Mouse (Mus musculus): ENCODE data around the gene Rad23a. TPM values are rescaled to one million over a fixed set of nuclear protein-coding genes. Genes with fewer than 3 reads are reported as not detected.
"Not testable (repeated sequence)": the region's sequence is repeated elsewhere in the genome, so short reads cannot be mapped to it uniquely, and the experiment has no call there.

The Rad23a gene
- polyA plus RNA-seq, 1 experiment, result not detected

- H3K4me3 ChIP-seq (ENCODE audit: insufficient read depth, low read depth, low read length), result no peak overlapping the region
- H3K27ac ChIP-seq (ENCODE audit: insufficient read depth, low read depth, low read length), result no peak overlapping the region
- TF ChIP-seq POLR2A (IDR thresholded peaks at IDR 0.05; ENCODE audit: insufficient read depth, low read depth, low read length) (no peak), CTCF (IDR thresholded peaks at IDR 0.05; ENCODE audit: insufficient read depth, low read depth, low read length) (no peak)
- H3K4me1 ChIP-seq (ENCODE audit: control insufficient read depth, insufficient read depth, low read length), result peaks cover 2% of the 10 kb centered on the region; the same call in 1 of the 2 replicates
- WGBS, result 34% methylated on average over 10 of the region's 10 CpGs
These were observed 5.3 kb downstream of the Rad23a start for GRCm38 (mm10) chr8:84834866-84835855.

GRCm38 (mm10) chr8:84834002-84834865 is 6.2 kb downstream of the Rad23a start:
- TF ChIP-seq POLR2A (IDR thresholded peaks at IDR 0.05; ENCODE audit: insufficient read depth, low read depth, low read length) (no peak), CTCF (IDR thresholded peaks at IDR 0.05; ENCODE audit: insufficient read depth, low read depth, low read length) (no peak)
- no peak overlapping the region for H3K27ac ChIP-seq (ENCODE audit: insufficient read depth, low read depth, low read length)
- H3K4me3 ChIP-seq (ENCODE audit: insufficient read depth, low read depth, low read length), result no peak overlapping the region
- WGBS, result 70% methylated on average over 19 of the region's 19 CpGs
- H3K4me1 ChIP-seq (ENCODE audit: control insufficient read depth, insufficient read depth, low read length), result peaks cover 2% of the 10 kb centered on the region; the same call in 1 of the 2 replicates

- Histone ChIP-seq H3K27ac (ENCODE audit: insufficient read depth, low read depth, low read length) (no peak overlapping the region), H3K4me1 (ENCODE audit: control insufficient read depth, insufficient read depth, low read length) (peaks cover 2% of the 10 kb centered on the region; the same call in 1 of the 2 replicates), H3K4me3 (ENCODE audit: insufficient read depth, low read depth, low read length) (peak overlapping the region; percentile 79)
- TF ChIP-seq POLR2A (IDR thresholded peaks at IDR 0.05; ENCODE audit: insufficient read depth, low read depth, low read length), result no peak
- no peak for TF ChIP-seq CTCF (IDR thresholded peaks at IDR 0.05; ENCODE audit: insufficient read depth, low read depth, low read length)
- WGBS, result 57% methylated on average over 10 of the region's 10 CpGs
These were observed 7.4 kb downstream of the Rad23a start for GRCm38 (mm10) chr8:84832759-84833742.

- TF ChIP-seq POLR2A (IDR thresholded peaks at IDR 0.05; ENCODE audit: insufficient read depth, low read depth, low read length), result peak; percentile 92
- no peak for TF ChIP-seq CTCF (IDR thresholded peaks at IDR 0.05; ENCODE audit: insufficient read depth, low read depth, low read length)
- Histone ChIP-seq H3K4me3 (ENCODE audit: insufficient read depth, low read depth, low read length) (peak overlapping the region; percentile 79), H3K4me1 (ENCODE audit: control insufficient read depth, insufficient read depth, low read length) (peaks cover 2% of the 10 kb centered on the region; the same call in 1 of the 2 replicates), H3K27ac (ENCODE audit: insufficient read depth, low read depth, low read length) (peak overlapping the region; percentile 80)
- 1% methylated on average over 59 of the region's 59 CpGs for WGBS
These were observed 8.3 kb downstream of the Rad23a start for GRCm38 (mm10) chr8:84832034-84832717.

GRCm38 (mm10) chr8:84831490-84831889 is 9.0 kb downstream of the Rad23a start, which contains the start of gene Gadd45gip1:
Gadd45gip1 (plus strand) TSS chr8:84831522.
- Histone ChIP-seq H3K4me3 (ENCODE audit: insufficient read depth, low read depth, low read length) (peak within 1 kb of the TSS; percentile 79), H3K27ac (ENCODE audit: insufficient read depth, low read depth, low read length) (peak within 1 kb of the TSS; percentile 80), H3K4me1 (ENCODE audit: control insufficient read depth, insufficient read depth, low read length) (peaks cover 2% of the 10 kb centered on the region; the same call in 1 of the 2 replicates)
- TF ChIP-seq CTCF (IDR thresholded peaks at IDR 0.05; ENCODE audit: insufficient read depth, low read depth, low read length) (no peak), POLR2A (IDR thresholded peaks at IDR 0.05; ENCODE audit: insufficient read depth, low read depth, low read length) (no peak)
- WGBS, result 74% methylated on average over 11 of the region's 11 CpGs

GRCm38 (mm10) chr8:84826518-84826917 is 13.9 kb downstream of the Rad23a start:
- H3K4me3 ChIP-seq (ENCODE audit: insufficient read depth, low read depth, low read length); H3K27ac ChIP-seq (ENCODE audit: insufficient read depth, low read depth, low read length): not testable (repeated sequence)
- 91% methylated on average over 2 of the region's 2 CpGs for WGBS
- H3K4me1 ChIP-seq (ENCODE audit: control insufficient read depth, insufficient read depth, low read length), result peaks cover 13% of the 10 kb centered on the region

- 78% methylated on average over 4 of the region's 4 CpGs for WGBS
- TF ChIP-seq CTCF (IDR thresholded peaks at IDR 0.05; ENCODE audit: insufficient read depth, low read depth, low read length), result no peak
- Histone ChIP-seq H3K27ac (ENCODE audit: insufficient read depth, low read depth, low read length) (no peak overlapping the region), H3K4me1 (ENCODE audit: control insufficient read depth, insufficient read depth, low read length) (peaks cover 11% of the 10 kb centered on the region), H3K4me3 (ENCODE audit: insufficient read depth, low read depth, low read length) (no peak overlapping the region)
These were observed 14.8 kb downstream of the Rad23a start for GRCm38 (mm10) chr8:84825636-84826035.
